Mouse (Mus musculus): Measurements from ENCODE around the gene Traf3ip3.

DNA sequence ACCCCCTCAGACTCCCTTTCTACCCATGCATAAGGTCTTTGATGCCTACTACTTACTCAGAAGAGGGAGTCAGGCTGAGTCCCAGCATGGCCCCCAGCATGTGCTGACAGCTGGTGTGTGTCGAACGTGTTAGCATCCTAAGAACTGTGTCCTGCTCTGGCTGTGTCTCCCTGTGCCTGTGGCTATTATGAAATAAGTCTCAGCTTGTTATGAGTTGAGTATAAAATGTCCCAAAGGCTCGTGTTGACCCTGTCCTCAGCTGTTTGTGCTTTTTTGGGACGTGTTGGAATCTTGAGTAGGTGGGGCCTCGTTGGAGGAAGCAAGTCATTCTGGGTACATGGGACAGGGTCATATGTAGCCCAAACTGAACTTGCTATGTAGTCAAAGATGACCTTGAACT is 12.6 kb upstream of the Traf3ip3 start:
- TF ChIP-seq GATA1 (IDR thresholded peaks at IDR 0.05; ENCODE audit: low read length) (no peak), TAL1 (IDR thresholded peaks at IDR 0.05; ENCODE audit: low read length) (no peak)

Data from erythroblast, embryonic 14.5 days (primary cell).